Mouse (Mus musculus) neutrophil, adult 65 days (primary cell): Measurements from ENCODE around the gene Shmt1. TPM values are rescaled to one million over a fixed set of nuclear protein-coding genes. Genes with fewer than 3 reads are reported as not detected.

Experiments
- total RNA-seq: library from RNA; stranded (reverse); gene quantifications from 2 replicates; pipeline ENCODE4 v1.2.4, GENCODE M21; 2023

The Shmt1 gene
- 8.4 and 10.0 TPM in 2 replicates for total RNA-seq

DNA sequence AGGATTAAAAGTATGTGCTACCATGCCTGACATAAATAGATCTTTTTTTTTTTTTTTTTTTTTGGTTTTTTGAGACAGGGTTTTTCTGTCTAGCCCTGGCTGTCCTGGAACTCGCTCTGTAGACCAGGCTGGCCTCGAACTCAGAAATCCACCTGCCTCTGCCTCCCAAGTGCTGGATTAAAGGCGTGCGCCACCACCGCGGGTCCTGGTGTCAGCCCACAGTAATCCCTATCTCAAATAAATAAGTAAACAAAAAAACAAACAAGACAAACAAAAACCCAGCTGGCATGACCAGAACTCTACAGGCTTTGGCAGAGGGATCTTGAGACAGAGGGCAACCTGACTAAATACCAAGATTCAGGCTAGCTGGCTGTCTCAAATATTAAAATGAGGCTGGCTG is at the start of gene Shmt1:
Gene Shmt1, minus strand, starts transcription at position 101 of the 400 bp plus-strand sequence.

DNA sequence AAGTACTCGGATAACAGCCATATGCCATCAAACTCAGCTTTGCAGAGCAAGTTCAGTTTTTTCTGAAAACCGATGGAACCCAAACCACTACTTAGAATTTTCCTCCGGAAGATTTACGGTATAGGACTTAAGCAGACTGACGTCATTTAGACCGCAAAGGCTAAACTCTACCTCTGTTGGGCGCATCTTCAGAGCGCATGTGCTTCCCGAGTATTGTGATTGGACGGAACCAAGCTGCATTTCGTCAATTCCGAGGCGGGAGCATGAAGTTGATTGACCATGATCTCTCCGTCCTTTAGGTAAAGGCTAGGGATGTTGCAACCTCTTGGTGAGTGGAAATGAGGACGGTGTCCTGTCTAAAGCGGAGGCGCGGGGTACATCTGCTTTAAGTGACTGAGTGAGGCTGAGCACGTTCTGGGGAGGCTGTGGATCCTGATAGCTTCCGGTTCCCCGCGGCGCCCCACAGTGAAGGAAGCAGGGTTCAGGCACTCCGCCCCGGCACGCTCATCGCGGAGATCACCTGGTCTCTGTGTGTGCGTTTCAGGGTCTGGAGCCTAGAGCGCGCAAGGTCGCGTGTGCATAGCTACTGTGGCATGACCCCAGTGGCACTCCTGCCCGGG is 19.0 kb upstream of the Shmt1 start, which contains the start of gene Dhrs7b:
Gene Dhrs7b, plus strand, starts transcription at position 199 of the 620 bp plus-strand sequence.

DNA sequence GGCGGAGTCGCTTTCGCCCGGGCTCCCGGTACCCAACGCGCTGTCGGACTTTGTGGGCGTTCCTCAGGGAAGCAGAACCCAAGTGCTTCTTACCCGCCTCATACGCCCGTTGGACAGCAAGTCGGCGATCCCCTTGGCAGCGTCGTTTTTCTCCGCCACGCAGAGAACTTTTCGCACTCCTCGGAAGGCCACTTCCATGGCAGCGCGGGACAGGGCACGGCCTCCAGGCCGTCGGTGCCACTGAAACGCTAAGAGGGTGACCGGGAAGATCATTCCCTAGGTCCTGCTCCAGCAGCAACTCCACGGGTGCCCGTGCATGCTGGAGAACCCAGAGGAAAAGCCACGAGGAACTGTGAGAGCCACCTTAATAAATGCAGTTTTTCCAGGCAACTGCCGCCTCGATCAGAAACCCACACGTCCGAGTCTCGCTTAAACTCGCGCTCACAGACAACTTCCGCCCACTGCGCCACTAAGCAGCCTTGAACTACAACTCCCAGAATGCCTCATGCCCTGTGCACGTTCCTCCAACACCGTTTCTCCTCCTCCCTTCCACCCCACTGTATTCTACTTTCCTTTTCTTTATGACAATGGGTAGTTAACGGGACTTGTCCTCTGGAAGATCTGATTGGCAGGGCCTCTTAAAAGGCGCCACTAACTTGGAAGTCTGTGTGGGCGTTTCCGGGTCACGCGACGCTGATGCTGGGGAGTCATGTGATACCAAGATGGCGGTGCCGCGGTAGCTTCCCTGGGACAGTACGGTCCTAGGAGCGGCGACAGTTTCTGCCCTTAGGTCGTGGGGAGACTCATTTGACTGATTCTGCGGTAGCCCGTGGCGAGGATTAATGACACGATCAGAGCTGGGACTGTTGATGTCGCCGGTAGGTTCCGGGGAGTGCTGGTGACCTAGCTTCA is 34.4 kb downstream of the Shmt1 start, which contains the start of the genes Top3a and Smcr8:
Gene Top3a, minus strand, starts transcription at position 537 of the 912 bp plus-strand sequence.
Gene Smcr8, plus strand, starts transcription at position 696 of the 912 bp plus-strand sequence.

Other genes starting within 250 kb of the Shmt1 start
- gene Llgl1, start 112.0 kb downstream of the Shmt1 start, total RNA-seq, result 13.9 and 16.0 TPM in 2 replicates
- gene Flii, start 84.5 kb downstream of the Shmt1 start, total RNA-seq, result 223 and 259 TPM in 2 replicates
- gene Mief2, start 83.3 kb downstream of the Shmt1 start, total RNA-seq, result 10.0 and 11.4 TPM in 2 replicates
- 8.7 and 13.8 TPM in 2 replicates for gene Top3a, start 34.4 kb downstream of the Shmt1 start, total RNA-seq
- 47.2 and 65.6 TPM in 2 replicates for gene Smcr8, start 34.2 kb downstream of the Shmt1 start, total RNA-seq
- 4.8 and 5.3 TPM in 2 replicates for gene Dhrs7b, start 18.9 kb upstream of the Shmt1 start, total RNA-seq
- gene Tmem11, start 67.6 kb upstream of the Shmt1 start, total RNA-seq, result 14.6 and 16.7 TPM in 2 replicates
- gene Natd1, start 103.0 kb upstream of the Shmt1 start, total RNA-seq, result 6.0 and 7.4 TPM in 2 replicates
- gene Map2k3, start 120.3 kb upstream of the Shmt1 start, total RNA-seq, result 135 and 174 TPM in 2 replicates
- gene Kcnj12, start 210.8 kb upstream of the Shmt1 start, total RNA-seq, result not detected in 2 replicates